Mouse (Mus musculus): ENCODE results near the gene Spata16.

Gene Spata16

DNA sequence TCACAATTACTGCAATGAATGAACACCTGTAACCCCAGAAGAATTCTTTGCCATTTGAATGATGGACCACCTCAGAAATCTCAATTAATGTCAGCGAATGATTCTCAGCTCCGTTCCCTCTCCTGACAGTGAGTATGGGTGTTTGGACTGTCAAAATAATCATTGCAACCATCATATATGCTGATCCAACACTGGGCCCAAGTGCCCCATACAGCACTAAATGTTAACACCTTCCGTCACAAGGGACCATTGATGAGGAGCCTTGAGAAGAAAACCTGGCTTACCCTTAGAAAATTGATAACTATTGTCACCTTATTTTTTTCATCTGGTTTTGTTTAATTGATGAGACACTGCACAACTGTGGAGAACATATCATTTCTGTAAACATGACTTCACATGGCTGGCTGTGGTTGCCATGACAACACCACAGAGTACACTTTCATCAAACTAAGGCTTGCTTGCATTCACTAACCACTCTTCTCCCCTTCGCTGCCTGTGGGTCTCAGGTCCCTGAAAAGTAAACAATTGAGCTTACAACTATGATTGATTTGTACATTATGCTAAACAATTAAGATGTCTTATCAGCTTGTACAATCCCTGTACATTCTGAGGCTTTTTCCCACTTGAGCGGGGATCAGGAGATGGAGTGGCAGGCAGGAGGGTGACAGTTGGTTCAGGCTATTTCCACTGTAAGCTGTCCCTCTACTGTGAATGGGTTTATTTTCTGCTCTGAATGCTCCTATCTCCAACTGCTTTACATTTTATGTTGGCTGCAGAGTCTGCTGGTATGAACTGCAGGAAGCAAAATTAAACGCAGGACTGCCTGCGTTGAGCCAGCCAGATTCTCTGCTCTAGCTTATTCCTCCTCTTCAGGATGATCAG is 189.8 kb downstream of the Spata16 start:
- DNase-seq (ENCODE audit: low read depth in 1 of 2, low spot score in 2 of 2), result no peak

DNA sequence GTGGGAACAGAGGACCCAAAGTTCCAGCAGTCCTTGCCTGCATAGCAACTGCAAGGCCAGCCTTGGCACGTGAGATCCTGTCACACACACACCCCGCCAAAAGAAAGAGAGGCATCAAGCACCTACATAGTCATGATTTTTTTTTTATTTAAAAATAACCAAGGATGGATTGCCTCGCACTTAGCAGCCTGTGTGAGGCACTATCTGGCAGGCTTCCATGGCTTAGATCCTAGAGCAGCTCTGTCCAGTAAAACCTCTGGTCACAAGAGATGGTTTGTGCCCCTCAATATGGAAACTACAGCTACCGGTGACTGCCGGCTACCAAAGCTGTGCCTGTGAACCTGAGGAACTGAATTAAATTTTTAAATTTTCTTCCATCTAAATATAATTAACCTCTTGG is 195.5 kb downstream of the Spata16 start:
- DNase-seq (ENCODE audit: low read depth in 1 of 2, low spot score in 2 of 2), result no peak

DNA sequence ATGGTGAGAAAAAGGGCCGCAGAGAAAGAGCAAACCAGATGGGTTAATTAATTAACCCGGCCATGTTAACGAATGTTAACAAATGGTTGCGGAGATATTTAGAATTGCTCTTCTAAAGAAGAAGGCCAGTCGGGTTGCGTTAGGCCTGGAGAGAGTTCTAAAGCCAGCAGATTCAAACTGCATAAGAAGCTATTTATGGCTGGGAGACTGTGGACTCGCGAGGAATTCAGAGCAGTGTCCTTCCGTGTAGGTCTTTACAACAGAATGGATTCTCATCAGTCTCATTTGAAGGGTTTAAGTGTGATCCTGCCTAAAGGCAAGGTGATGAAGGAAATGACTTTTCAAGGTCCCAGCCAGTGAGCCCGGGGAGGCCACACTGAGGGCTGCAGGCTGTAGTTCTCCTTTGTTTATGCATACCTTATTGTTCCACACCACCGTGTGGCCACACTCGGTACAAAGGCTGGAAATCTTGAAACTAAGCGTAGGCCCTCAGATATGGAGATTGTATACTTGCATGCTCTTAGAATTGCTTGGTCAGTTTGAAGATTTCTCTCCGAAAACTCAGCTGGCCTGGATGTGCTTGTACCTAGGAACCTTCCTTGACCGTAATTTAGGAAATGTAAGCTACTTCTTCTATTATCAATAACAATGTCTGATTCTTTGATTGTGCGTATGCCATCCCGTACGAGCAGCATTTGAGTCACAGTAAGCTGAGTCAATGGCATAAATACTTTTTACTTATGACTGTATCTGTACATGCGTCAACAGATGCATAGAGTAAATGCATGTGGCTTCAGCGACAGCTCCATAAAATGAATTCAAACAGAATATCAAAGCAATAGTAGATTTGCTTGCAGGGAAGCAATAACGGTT is 197.0 kb downstream of the Spata16 start:
- DNase-seq (ENCODE audit: low read depth in 1 of 2, low spot score in 2 of 2), result no peak

- no peak for DNase-seq (ENCODE audit: low read depth in 1 of 2, low spot score in 2 of 2)
Measured at GRCm38 (mm10) chr3:26835051-26835755, 197.8 kb downstream of the Spata16 start.

DNA sequence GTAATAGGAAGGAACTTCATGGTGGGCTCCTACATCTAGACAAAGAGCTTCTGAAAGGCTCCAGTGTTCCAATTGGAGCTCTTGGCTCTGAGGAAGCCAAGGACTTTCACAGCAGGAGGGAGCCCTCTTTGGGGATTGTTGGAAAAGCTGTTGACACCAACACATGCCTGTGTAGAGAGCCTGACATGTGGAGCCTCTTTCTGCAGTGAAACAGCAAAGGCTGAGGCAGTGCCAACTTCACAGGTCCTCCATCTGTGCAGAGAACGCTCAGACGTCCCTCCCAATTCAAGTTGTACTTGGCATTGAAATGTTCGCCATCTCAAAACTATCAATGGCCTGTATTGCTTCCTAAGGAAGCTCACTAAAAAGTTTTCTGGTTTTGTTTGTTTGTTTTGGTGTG is 207.6 kb downstream of the Spata16 start:
- no peak for DNase-seq (ENCODE audit: low read depth in 1 of 2, low spot score in 2 of 2)

GRCm38 (mm10) chr3:26847935-26848334 is 210.5 kb downstream of the Spata16 start:
- DNase-seq (ENCODE audit: low read depth in 1 of 2, low spot score in 2 of 2), result no peak

DNA sequence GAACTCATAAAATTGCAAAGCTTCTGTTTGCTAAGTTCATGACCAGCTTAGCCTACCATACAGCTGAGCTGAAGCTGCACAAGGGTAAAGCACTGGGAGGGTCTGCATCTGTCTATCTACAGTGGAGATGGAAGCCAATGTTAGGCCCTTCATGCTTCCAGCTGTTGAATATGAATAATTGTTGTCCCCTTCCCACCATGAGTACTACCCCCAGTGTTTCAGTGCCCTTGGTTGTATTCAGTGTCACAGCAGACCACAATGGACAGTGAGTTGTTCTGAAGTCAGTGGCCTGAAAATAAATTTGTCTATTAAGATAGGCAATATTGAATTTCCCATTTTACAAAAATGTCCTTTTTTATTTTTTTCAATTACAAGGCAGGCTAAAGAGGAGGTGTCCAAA is 212.8 kb downstream of the Spata16 start:
- no peak for DNase-seq (ENCODE audit: low read depth in 1 of 2, low spot score in 2 of 2)

- no peak for DNase-seq (ENCODE audit: low read depth in 1 of 2, low spot score in 2 of 2)
Measured at GRCm38 (mm10) chr3:26850691-26851563, 213.5 kb downstream of the Spata16 start.

- DNase-seq (ENCODE audit: low read depth in 1 of 2, low spot score in 2 of 2), result no peak
Measured at GRCm38 (mm10) chr3:26853557-26853956, 216.1 kb downstream of the Spata16 start.

DNA sequence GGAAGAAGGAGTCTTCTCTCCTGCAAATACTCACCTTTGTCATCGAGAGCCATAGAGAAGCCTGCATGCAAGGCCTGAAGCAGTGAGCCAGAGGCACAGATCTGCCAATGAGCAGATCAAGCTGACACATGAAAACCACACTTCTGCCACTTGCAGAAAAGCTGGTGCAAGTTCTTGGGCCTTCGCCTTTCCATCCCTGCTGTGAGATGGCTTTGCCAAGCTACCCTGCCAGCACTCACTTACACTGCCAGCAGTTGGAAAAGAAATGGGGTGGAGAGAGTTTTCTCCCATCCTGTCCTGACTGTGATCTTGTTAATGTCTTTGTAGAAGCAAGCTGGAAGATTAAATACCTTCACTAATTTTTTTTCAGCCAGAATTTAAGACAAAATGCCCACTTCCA is 237.3 kb downstream of the Spata16 start:
- no peak for DNase-seq (ENCODE audit: low read depth in 1 of 2, low spot score in 2 of 2)

DNA sequence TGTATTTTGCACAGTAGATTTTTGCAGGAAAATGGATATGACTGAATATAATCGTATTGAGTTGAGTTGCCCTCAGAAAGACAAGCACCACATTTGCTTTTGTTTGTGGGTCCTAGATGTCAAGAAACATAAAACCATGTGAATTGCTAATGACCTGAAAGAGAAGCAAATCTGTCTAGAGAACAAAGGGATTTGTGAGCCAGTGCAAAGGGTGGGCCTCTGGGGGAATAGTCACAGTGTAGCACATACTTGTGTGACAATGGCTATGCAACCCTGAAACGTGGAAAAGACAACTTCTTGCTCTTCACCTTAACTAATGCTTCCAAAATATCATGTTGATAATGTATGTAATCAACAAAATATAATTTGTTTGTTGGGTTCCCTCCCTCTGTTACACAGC is 239.9 kb downstream of the Spata16 start:
- DNase-seq (ENCODE audit: low read depth in 1 of 2, low spot score in 2 of 2), result no peak

- DNase-seq (ENCODE audit: low read depth in 1 of 2, low spot score in 2 of 2), result no peak
Measured at GRCm38 (mm10) chr3:26916607-26917006, 279.2 kb downstream of the Spata16 start.

DNA sequence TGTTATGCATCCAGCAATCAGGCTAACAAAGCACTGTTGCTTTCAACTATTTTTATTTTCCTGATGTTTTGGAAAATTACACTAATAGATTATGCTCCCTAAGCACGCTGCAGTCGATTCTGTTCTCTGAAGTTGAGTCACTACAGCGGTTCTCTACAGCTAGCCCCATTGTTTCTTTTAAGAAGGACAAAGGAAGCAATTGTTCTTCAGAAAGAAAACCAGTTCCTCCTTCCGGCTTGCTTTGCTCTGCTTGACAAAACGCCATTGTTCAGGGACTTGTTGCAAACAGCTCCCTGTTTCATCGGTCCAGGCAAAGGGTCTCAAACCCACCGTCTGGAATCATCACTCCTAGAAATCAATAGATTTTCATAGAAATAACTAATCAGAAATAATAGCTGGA is 283.6 kb downstream of the Spata16 start:
- DNase-seq (ENCODE audit: low read depth in 1 of 2, low spot score in 2 of 2), result no peak

DNA sequence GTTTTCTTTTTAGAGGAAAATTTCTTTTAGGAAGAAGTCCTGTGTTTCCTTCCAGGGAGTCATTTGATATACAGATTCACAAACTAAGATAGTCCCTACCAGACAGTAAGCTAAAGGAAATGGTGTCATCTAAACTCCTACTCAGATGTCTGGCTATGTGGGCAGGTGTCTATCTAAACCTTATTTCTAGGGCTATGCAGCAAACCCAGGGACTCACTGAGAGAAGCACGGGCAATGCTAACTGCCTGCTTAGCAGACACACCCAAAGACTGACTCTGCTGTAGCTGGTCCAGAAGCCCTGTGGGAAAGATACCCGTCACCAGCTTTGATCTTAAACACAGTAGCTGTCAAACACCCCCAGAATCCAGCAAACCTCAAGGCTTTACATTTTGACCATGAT is 284.2 kb downstream of the Spata16 start:
- DNase-seq (ENCODE audit: low read depth in 1 of 2, low spot score in 2 of 2), result no peak

DNA sequence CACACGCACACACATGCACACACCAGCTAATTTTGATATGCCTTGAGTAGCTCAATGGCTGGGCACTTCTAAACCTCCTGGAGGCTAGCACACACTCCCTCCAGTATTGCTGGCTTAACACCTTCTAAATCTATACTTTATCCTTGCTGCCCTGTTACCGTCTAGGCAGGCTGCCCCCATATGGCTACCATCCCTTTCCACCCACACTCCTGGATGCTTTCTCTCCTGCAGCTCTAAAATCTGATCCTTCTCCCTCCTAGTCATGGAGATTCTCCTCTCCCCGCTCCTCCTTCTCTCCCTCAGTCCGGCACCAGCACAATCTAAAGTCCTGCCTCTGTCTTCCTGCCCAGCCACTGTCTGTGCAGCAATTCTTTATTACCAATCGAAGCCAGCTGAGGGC is 286.0 kb downstream of the Spata16 start:
- DNase-seq (ENCODE audit: low read depth in 1 of 2, low spot score in 2 of 2), result no peak

- no peak for DNase-seq (ENCODE audit: low read depth in 1 of 2, low spot score in 2 of 2)
Measured at GRCm38 (mm10) chr3:26924212-26924611, 286.8 kb downstream of the Spata16 start.

GRCm38 (mm10) chr3:26933079-26933478 is 295.7 kb downstream of the Spata16 start:
- DNase-seq (ENCODE audit: low read depth in 1 of 2, low spot score in 2 of 2), result no peak

DNA sequence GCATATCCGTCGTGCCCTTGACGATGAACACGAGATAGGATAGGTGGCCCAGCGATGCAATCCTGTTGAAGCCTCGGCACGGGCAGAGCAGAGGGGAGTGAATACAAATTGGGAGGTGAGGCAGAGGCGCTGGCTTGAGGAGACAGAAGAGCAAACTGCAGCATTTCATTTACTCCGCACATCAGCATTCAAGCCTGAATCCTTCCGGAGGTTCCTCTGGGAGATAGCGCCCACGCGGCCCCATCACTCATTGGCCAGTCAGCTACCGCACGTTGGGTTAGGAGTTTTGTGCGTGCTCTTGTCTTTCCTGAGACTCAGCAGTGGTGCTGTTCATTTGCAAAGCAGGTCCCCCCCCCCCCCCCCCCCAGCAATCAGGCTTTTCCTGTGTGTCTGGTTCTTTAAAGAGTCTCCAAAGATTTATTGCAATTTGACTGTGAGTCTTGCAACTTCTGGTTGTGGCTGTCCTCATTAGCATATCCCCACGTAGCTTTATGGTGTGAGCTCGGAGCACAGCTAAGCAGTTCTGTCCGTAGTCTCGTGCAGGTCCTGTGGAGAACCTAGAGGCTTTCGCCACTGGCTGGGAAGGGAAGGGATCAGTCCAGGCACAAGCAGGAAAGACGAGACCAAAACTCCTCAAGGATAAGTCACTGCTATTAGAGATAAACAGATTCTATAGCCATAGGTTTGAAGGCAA is 299.6 kb downstream of the Spata16 start:
- DNase-seq (ENCODE audit: low read depth in 1 of 2, low spot score in 2 of 2), result no peak

GRCm38 (mm10) chr3:26966776-26967175 is 329.4 kb downstream of the Spata16 start:
- DNase-seq (ENCODE audit: low read depth in 1 of 2, low spot score in 2 of 2), result no peak
